Mouse (Mus musculus): ENCODE data around the gene Tigd4.

- TF ChIP-seq GATA1 (IDR thresholded peaks at IDR 0.05; ENCODE audit: low read length), result no peak
- no peak for TF ChIP-seq TAL1 (IDR thresholded peaks at IDR 0.05; ENCODE audit: low read length)
Measured at GRCm38 (mm10) chr3:84646331-84646845, 53.0 kb downstream of the Tigd4 start.
